Mouse (Mus musculus) forebrain, embryonic 13.5 days (tissue): ENCODE results near the gene Efhc1. TPM values are rescaled to one million over a fixed set of nuclear protein-coding genes. Genes with fewer than 3 reads are reported as not detected.

Source experiments
- ATAC-seq: fragments of 200-750 bp; cut with Nextera tagmentation; 2 replicates; pipeline ENCODE4 v1.8.0; 2017
- H3K27ac ChIP-seq: fragments of 300-500 bp; sonication (generic); 2 replicates; pipeline ENCODE4 v1.5.1; 2015; ENCODE audit warnings: inconsistent platforms, mild to moderate bottlenecking, moderate library complexity
- H3K27me3 ChIP-seq: fragments of 300-500 bp; sonication (generic); 2 replicates; pipeline ENCODE4 v1.6.1; 2015; ENCODE audit warnings: mild to moderate bottlenecking, inconsistent platforms
- H3K36me3 ChIP-seq: fragments of 300-500 bp; sonication (generic); 2 replicates; pipeline ENCODE4 v1.6.1; 2015; ENCODE audit warnings: mild to moderate bottlenecking, inconsistent platforms; ENCODE audit not compliant: poor library complexity, severe bottlenecking
- H3K4me1 ChIP-seq: fragments of 300-500 bp; sonication (generic); 2 replicates; pipeline ENCODE4 v1.6.1; 2015; ENCODE audit warnings: inconsistent platforms
- H3K4me2 ChIP-seq: fragments of 300-500 bp; sonication (generic); 2 replicates; pipeline ENCODE4 v1.6.1; 2015; ENCODE audit warnings: inconsistent platforms, mild to moderate bottlenecking, moderate library complexity
- H3K4me3 ChIP-seq: fragments of 300-500 bp; sonication (generic); 2 replicates; pipeline ENCODE4 v1.5.1; 2015; ENCODE audit warnings: mild to moderate bottlenecking, inconsistent platforms
- H3K9ac ChIP-seq: fragments of 300-500 bp; sonication (generic); 2 replicates; pipeline ENCODE4 v1.6.1; 2015; ENCODE audit warnings: mild to moderate bottlenecking, inconsistent platforms
- H3K9me3 ChIP-seq: fragments of 300-500 bp; sonication (generic); replicated peaks from 2 replicates; pipeline ENCODE4 v1.6.1; 2016; ENCODE audit warnings: inconsistent platforms
- WGBS: fragments of 180-500 bp; shearing (Covaris S2); methylation state at CpG from one replicate; pipeline ENCODE4 v1.1.7; 2015; 5-methylcytosine and 5-hydroxymethylcytosine counted together
- polyA plus RNA-seq: library from polyadenylated mRNA; unstranded; fragments of >200 nt; fragmentation: Nextera tagmentation; extraction: Ambion mirVana; gene quantifications from 2 replicates; pipeline ENCODE4 v1.2.1, GENCODE M21; 2015

The Efhc1 gene
- polyA plus RNA-seq, 1 experiment from 2014 or later = 1.5 TPM

GRCm38 (mm10) chr1:20995331-20995986 is 44.0 kb downstream of the Efhc1 start:
- Histone ChIP-seq H3K4me1 (0 out of 2 replicates have a peak, but pooled peaks cover 9% of the 10 kb centered on the region), H3K9me3 (no peaks in the 10 kb centered on the region), H3K4me2 (no peak overlapping the region), H3K27me3 (no peaks in the 10 kb centered on the region), H3K36me3 (no peaks in the 10 kb centered on the region), H3K27ac (no peak overlapping the region; the same call in 1 of the 2 replicates), H3K4me3 (no peak overlapping the region), H3K9ac (no peak overlapping the region)
- 64% methylated on average over 7 of the region's 7 CpGs for WGBS
- peak; percentile 72 for ATAC-seq

GRCm38 (mm10) chr1:20996603-20997327 is 45.3 kb downstream of the Efhc1 start:
- Histone ChIP-seq H3K4me1 (0 out of 2 replicates have a peak, but pooled peaks cover 9% of the 10 kb centered on the region), H3K27me3 (no peaks in the 10 kb centered on the region), H3K27ac (no peak overlapping the region), H3K9me3 (no peaks in the 10 kb centered on the region), H3K36me3 (no peaks in the 10 kb centered on the region), H3K9ac (no peak overlapping the region), H3K4me3 (no peak overlapping the region), H3K4me2 (no peak overlapping the region)
- ATAC-seq = no peak
- 71% methylated on average over 17 of the region's 17 CpGs for WGBS

- H3K27me3 ChIP-seq = no peaks in the 10 kb centered on the region
- H3K36me3 ChIP-seq = no peaks in the 10 kb centered on the region
- H3K9ac ChIP-seq = no peak overlapping the region
- no peak overlapping the region for H3K4me3 ChIP-seq
- 76% methylated on average over 2 of the region's 2 CpGs for WGBS
- no peak overlapping the region for H3K27ac ChIP-seq
- no peak overlapping the region for H3K4me2 ChIP-seq
- H3K9me3 ChIP-seq = no peaks in the 10 kb centered on the region
- no peak for ATAC-seq
- 0 out of 2 replicates have a peak, but pooled peaks cover 9% of the 10 kb centered on the region for H3K4me1 ChIP-seq
Observed at GRCm38 (mm10) chr1:20997328-20997689, 45.9 kb downstream of the Efhc1 start.

- Histone ChIP-seq H3K36me3 (no peaks in the 10 kb centered on the region), H3K4me1 (0 out of 2 replicates have a peak, but pooled peaks cover 9% of the 10 kb centered on the region), H3K9me3 (no peaks in the 10 kb centered on the region), H3K27me3 (no peaks in the 10 kb centered on the region), H3K4me3 (no peak overlapping the region), H3K27ac (no peak overlapping the region), H3K9ac (no peak overlapping the region), H3K4me2 (no peak overlapping the region)
- no peak for ATAC-seq
- WGBS = 57% methylated on average over 13 of the region's 13 CpGs
Observed at GRCm38 (mm10) chr1:20997881-20998389, 46.5 kb downstream of the Efhc1 start.

GRCm38 (mm10) chr1:21002246-21003142 is 51.1 kb downstream of the Efhc1 start:
- H3K27ac ChIP-seq = no peak overlapping the region
- 90% methylated on average over 14 of the region's 14 CpGs for WGBS
- no peaks in the 10 kb centered on the region for H3K4me1 ChIP-seq
- H3K36me3 ChIP-seq = peaks cover 6% of the 10 kb centered on the region; the same call in 1 of the 2 replicates
- H3K4me2 ChIP-seq = no peak overlapping the region
- peak; percentile 71 for ATAC-seq
- H3K4me3 ChIP-seq = no peak overlapping the region
- no peaks in the 10 kb centered on the region for H3K27me3 ChIP-seq
- H3K9ac ChIP-seq = no peak overlapping the region
- H3K9me3 ChIP-seq = no peaks in the 10 kb centered on the region

GRCm38 (mm10) chr1:21004596-21004995 is 53.2 kb downstream of the Efhc1 start:
- Histone ChIP-seq H3K27me3 (no peaks in the 10 kb centered on the region), H3K9me3 (no peaks in the 10 kb centered on the region), H3K4me1 (no peaks in the 10 kb centered on the region), H3K27ac (no peak overlapping the region), H3K4me2 (no peak overlapping the region), H3K9ac (no peak overlapping the region), H3K4me3 (no peak overlapping the region), H3K36me3 (peaks cover 6% of the 10 kb centered on the region; the same call in 1 of the 2 replicates)
- WGBS = 84% methylated on average over 8 of the region's 8 CpGs
- no peak for ATAC-seq

- peaks cover 6% of the 10 kb centered on the region; the same call in 1 of the 2 replicates for H3K36me3 ChIP-seq
- no peak for ATAC-seq
- H3K4me3 ChIP-seq = no peak overlapping the region
- H3K4me2 ChIP-seq = no peak overlapping the region
- H3K27me3 ChIP-seq = no peaks in the 10 kb centered on the region
- WGBS = 87% methylated on average over 5 of the region's 5 CpGs
- H3K9me3 ChIP-seq = no peaks in the 10 kb centered on the region
- H3K27ac ChIP-seq = no peak overlapping the region
- H3K9ac ChIP-seq = no peak overlapping the region
- H3K4me1 ChIP-seq = no peaks in the 10 kb centered on the region
Observed at GRCm38 (mm10) chr1:21006775-21007174, 55.3 kb downstream of the Efhc1 start.

- no peak overlapping the region for H3K4me2 ChIP-seq
- WGBS = 89% methylated on average over 7 of the region's 7 CpGs
- H3K27me3 ChIP-seq = no peaks in the 10 kb centered on the region
- no peak overlapping the region for H3K27ac ChIP-seq
- no peaks in the 10 kb centered on the region for H3K9me3 ChIP-seq
- no peaks in the 10 kb centered on the region for H3K4me1 ChIP-seq
- H3K4me3 ChIP-seq = no peak overlapping the region
- ATAC-seq = no peak
- no peak overlapping the region for H3K9ac ChIP-seq
- peaks cover 6% of the 10 kb centered on the region; the same call in 1 of the 2 replicates for H3K36me3 ChIP-seq
Observed at GRCm38 (mm10) chr1:21007941-21008701, 56.7 kb downstream of the Efhc1 start.

- H3K27ac ChIP-seq = no peak overlapping the region
- no peak overlapping the region for H3K4me2 ChIP-seq
- WGBS = 81% methylated on average over 4 of the region's 4 CpGs
- no peak overlapping the region for H3K4me3 ChIP-seq
- no peaks in the 10 kb centered on the region for H3K4me1 ChIP-seq
- H3K27me3 ChIP-seq = no peaks in the 10 kb centered on the region
- no peak overlapping the region for H3K9ac ChIP-seq
- no peaks in the 10 kb centered on the region; the same call in 1 of the 2 replicates for H3K36me3 ChIP-seq
- no peak for ATAC-seq
- H3K9me3 ChIP-seq = no peaks in the 10 kb centered on the region
Observed at GRCm38 (mm10) chr1:21008891-21009290, 57.5 kb downstream of the Efhc1 start.

- no peaks in the 10 kb centered on the region for H3K4me1 ChIP-seq
- H3K4me3 ChIP-seq = no peak overlapping the region
- no peak for ATAC-seq
- H3K9ac ChIP-seq = no peak overlapping the region
- H3K36me3 ChIP-seq = no peaks in the 10 kb centered on the region; the same call in 1 of the 2 replicates
- no peak overlapping the region for H3K4me2 ChIP-seq
- H3K27ac ChIP-seq = no peak overlapping the region
- no peaks in the 10 kb centered on the region for H3K9me3 ChIP-seq
- no peaks in the 10 kb centered on the region for H3K27me3 ChIP-seq
- 84% methylated on average over 6 of the region's 6 CpGs for WGBS
Observed at GRCm38 (mm10) chr1:21010282-21010800, 58.9 kb downstream of the Efhc1 start.

- Histone ChIP-seq H3K4me2 (no peak overlapping the region), H3K27me3 (no peaks in the 10 kb centered on the region), H3K9me3 (no peaks in the 10 kb centered on the region), H3K9ac (no peak overlapping the region), H3K27ac (no peak overlapping the region), H3K36me3 (no peaks in the 10 kb centered on the region), H3K4me1 (no peaks in the 10 kb centered on the region), H3K4me3 (no peak overlapping the region)
- no peak for ATAC-seq
- WGBS = 78% methylated on average over 8 of the region's 8 CpGs
Observed at GRCm38 (mm10) chr1:21014463-21014862, 63.0 kb downstream of the Efhc1 start.
